Mouse (Mus musculus) right cerebral cortex, adult 2 months (tissue): ENCODE measurements around the gene Grm4.
"Not testable (repeated sequence)": the region's sequence is repeated elsewhere in the genome, so short reads cannot be mapped to it uniquely, and the experiment has no call there.

Experiments used
- DNase-seq, 2 experiments: peaks; one replicate each; pipeline ENCODE4 v3.0.0; 2021 to 2022; ENCODE audit warnings: low spot score in 2 of 2

Grm4 gene

GRCm38 (mm10) chr17:27392918-27393317 is 128.3 kb downstream of the Grm4 start:
- peak; percentile 13 to 22 for DNase-seq

GRCm38 (mm10) chr17:27390019-27390418 is 131.2 kb downstream of the Grm4 start:
- no peak for DNase-seq

GRCm38 (mm10) chr17:27389221-27390000 is 131.8 kb downstream of the Grm4 start:
- no peak for DNase-seq

- DNase-seq = no peak
These were observed 134.8 kb downstream of the Grm4 start for GRCm38 (mm10) chr17:27386438-27386837.

GRCm38 (mm10) chr17:27385513-27386261 is 135.5 kb downstream of the Grm4 start:
- peak; percentile 24 to 29 for DNase-seq

- DNase-seq = no peak
These were observed 138.3 kb downstream of the Grm4 start for GRCm38 (mm10) chr17:27382916-27383315.

GRCm38 (mm10) chr17:27380911-27381459 is 140.2 kb downstream of the Grm4 start:
- not testable (repeated sequence) for DNase-seq

GRCm38 (mm10) chr17:27378977-27379376 is 142.2 kb downstream of the Grm4 start:
- no peak for DNase-seq

GRCm38 (mm10) chr17:27377151-27377550 is 144.1 kb downstream of the Grm4 start:
- no peak for DNase-seq

GRCm38 (mm10) chr17:27375551-27375950 is 145.7 kb downstream of the Grm4 start:
- DNase-seq = no peak
